Mouse (Mus musculus) ES-E14 (cell line): ENCODE measurements around the gene Olfr523. TPM values are rescaled to one million over a fixed set of nuclear protein-coding genes. Genes with fewer than 3 reads are reported as not detected.

Experiments
- DNase-seq: peaks from one replicate; pipeline ENCODE4 v3.0.0-alpha.2; 2013; ENCODE audit warnings: low read depth, low spot score
- H3K27ac ChIP-seq: 2 replicates; pipeline ENCODE4 v1.5.1; 2012; ENCODE audit warnings: low read depth, mild to moderate bottlenecking, low read length, moderate library complexity, mixed read lengths; ENCODE audit not compliant: poor library complexity, insufficient read depth, severe bottlenecking
- H3K36me3 ChIP-seq: 2 replicates; pipeline ENCODE4 v1.6.1; 2012; ENCODE audit warnings: mild to moderate bottlenecking, low read length, moderate library complexity, mixed read lengths; ENCODE audit not compliant: control insufficient read depth, poor library complexity, insufficient read depth, severe bottlenecking
- H3K4me1 ChIP-seq, 2 experiments: fragments of 150-350 bp in 1 of 2; sonication (generic) in 1 of 2; 2 replicates each; pipeline ENCODE4 v1.6.1; 2012; ENCODE audit warnings: low read length in 2 of 2, mild to moderate bottlenecking in 1 of 2, mixed read lengths in 1 of 2; ENCODE audit not compliant: control insufficient read depth in 2 of 2, insufficient read depth in 2 of 2, poor library complexity in 1 of 2
- H3K4me3 ChIP-seq, 2 experiments: fragments of 150-350 bp in 1 of 2; sonication (generic) in 1 of 2; 2 replicates each; pipeline ENCODE4 v1.5.1; 2012; ENCODE audit warnings: low read length in 2 of 2, low read depth in 1 of 2, mild to moderate bottlenecking in 1 of 2, mixed read lengths in 1 of 2; ENCODE audit not compliant: insufficient read depth in 1 of 2, poor library complexity in 1 of 2, severe bottlenecking in 1 of 2
- H3K9ac ChIP-seq: 2 replicates; pipeline ENCODE4 v1.6.1; 2012; ENCODE audit warnings: low read depth, mild to moderate bottlenecking, low read length, mixed read lengths; ENCODE audit not compliant: poor library complexity, insufficient read depth, severe bottlenecking
- H3K9me3 ChIP-seq: fragments of 150-350 bp; sonication (generic); 2 replicates; pipeline ENCODE4 v1.6.1; 2012; ENCODE audit warnings: low read depth, mild to moderate bottlenecking, low read length; ENCODE audit not compliant: control insufficient read depth, insufficient read depth
- CHD2 ChIP-seq: IDR thresholded peaks from 2 replicates; pipeline ENCODE4 v1.6.1; 2014; ENCODE audit warnings: mild to moderate bottlenecking, low read depth, low read length, inconsistent platforms
- HCFC1 ChIP-seq: IDR thresholded peaks from 2 replicates; pipeline ENCODE4 v1.6.1; 2012; ENCODE audit warnings: low read length, inconsistent platforms, borderline replicate concordance; ENCODE audit not compliant: insufficient read depth
- MAFK ChIP-seq: IDR thresholded peaks from 2 replicates; pipeline ENCODE4 v1.6.1; 2014; ENCODE audit warnings: mild to moderate bottlenecking, low read depth, low read length, inconsistent platforms; ENCODE audit not compliant: insufficient read depth
- ZC3H11A ChIP-seq: IDR thresholded peaks from 2 replicates; pipeline ENCODE4 v1.6.1; 2012; ENCODE audit warnings: low read depth, mild to moderate bottlenecking, inconsistent platforms, low read length, borderline replicate concordance
- ZNF384 ChIP-seq: IDR thresholded peaks from 2 replicates; pipeline ENCODE4 v1.6.1; 2012; ENCODE audit warnings: low read depth, low read length, inconsistent platforms
- in situ Hi-C, 2 experiments: fragments of 600-800 bp; cut with MboI; formaldehyde crosslinking; loops; one replicate each; pipeline ENCODE4 v1.15.1; 2025; ENCODE audit warnings: low sequenced_read_pairs in 2 of 2, inconsistent platforms in 1 of 2; ENCODE audit not compliant: unreplicated experiment in 2 of 2
- total RNA-seq: library from RNA; depleted of rRNA; stranded (reverse); fragments of 300-350 nt; gene quantifications from 2 replicates; pipeline ENCODE4 v1.2.3, GENCODE M21; 2012

Olfr523 gene
- total RNA-seq, 1 experiment: not detected

DNA sequence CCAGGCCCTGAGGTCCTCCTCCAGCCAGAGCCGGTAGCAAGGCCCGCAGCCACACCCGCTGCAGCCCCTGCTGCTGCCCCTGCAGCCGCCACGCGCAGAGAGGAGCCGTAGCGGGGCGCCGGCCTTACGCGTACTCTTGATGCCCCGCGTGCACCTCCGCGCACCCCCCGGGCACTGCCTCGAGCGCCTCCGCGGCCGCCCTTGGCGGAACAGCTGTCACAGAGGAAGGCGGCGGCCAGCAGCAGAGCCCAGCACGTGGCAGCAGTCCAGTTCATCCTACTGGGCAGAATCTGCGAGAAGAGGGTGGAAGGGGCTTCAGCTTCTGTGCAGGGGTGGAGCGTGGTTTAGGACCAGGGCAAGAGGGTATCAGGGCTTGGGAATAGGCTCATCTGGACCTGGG, 19.6 kb upstream of the Olfr523 start:
- no peak for DNase-seq
- peak overlapping the region; percentile 58 to 63 for H3K4me3 ChIP-seq
- no peaks in the 10 kb centered on the region for H3K9me3 ChIP-seq
- H3K36me3 ChIP-seq: peaks cover 8% of the 10 kb centered on the region; the same call in 1 of the 2 replicates
- in situ Hi-C loops: no loop called here
- peaks cover 0 to 9% of the 10 kb centered on the region in 2 experiments; a peak in 1 of 4 replicates for H3K4me1 ChIP-seq
- H3K9ac ChIP-seq: peak overlapping the region; percentile 66
- H3K27ac ChIP-seq: no peak overlapping the region
- TF ChIP-seq CHD2 (no peak), ZC3H11A (no peak), ZNF384 (no peak), HCFC1 (no peak), MAFK (no peak)

DNA sequence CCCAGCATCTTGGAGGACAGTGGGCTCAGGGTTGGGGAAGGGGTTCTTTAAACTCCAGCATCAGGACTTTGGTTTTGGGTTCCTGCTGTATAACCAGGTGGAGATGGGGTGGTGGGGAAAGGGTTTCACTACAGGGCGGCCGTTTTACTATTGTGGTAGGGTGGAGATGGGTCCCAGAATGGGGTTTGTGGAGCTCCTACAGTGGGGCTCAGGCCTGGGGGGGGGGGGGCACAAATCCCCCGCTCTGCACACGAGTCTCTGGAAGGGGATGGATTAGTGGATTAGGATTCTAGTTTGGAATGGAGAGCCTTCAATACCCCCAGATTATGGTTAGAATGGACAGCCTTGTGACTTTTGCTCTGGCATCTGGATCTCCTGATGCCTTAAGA, 19.2 kb upstream of the Olfr523 start:
- in situ Hi-C loops: no loop called here
- H3K27ac ChIP-seq: no peak overlapping the region
- no peak overlapping the region for H3K9ac ChIP-seq
- no peak for DNase-seq
- peaks cover 0 to 9% of the 10 kb centered on the region in 2 experiments; a peak in 1 of 4 replicates for H3K4me1 ChIP-seq
- TF ChIP-seq ZNF384: no peak
- no peak for TF ChIP-seq ZC3H11A
- no peak for TF ChIP-seq CHD2
- no peak for TF ChIP-seq HCFC1
- TF ChIP-seq MAFK: no peak
- H3K4me3 ChIP-seq: peak overlapping the region; percentile 58 to 63; a peak in 3 of 4 replicates
- peaks cover 8% of the 10 kb centered on the region; the same call in 1 of the 2 replicates for H3K36me3 ChIP-seq
- no peaks in the 10 kb centered on the region for H3K9me3 ChIP-seq

DNA sequence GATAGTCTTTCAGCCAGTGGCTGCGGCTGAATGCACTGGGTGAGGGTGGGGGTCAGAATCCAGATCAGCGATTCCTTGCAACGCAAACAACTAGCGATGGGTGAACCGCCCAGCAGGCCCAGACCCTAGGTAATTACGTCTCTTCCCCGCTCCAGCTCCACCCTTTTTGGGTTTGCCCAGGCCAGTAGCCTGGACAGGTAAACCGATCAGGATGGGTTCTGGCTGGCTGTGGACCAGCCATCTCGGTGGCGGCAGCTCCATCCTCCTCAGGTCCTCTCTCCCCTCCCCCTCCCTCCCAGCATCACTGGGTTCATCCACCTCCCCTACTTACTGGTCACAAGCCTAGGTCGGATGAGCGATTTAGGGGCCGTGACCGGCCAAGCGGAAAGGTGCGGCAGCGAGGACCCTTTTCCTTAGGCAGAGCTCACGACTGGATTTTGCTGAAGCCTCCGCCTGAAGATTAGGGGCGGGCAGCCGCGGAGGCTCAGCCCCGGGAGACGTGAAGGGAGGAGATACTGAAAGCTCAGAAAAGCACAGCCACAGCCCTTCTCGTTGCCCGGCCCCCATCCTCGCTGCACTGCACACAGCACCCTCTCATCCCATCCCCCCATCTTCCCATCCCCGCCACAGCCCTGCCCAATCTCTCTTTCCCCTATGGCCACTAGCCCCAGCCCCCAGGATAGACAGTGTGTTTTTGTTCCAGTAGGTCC, 18.6 kb upstream of the Olfr523 start, which contains the start of gene Sprn:
TSS of gene Sprn (minus strand) at position 660 of the 710 bp plus-strand sequence.
- TF ChIP-seq ZC3H11A: no peak
- no peak for TF ChIP-seq MAFK
- no peak for TF ChIP-seq HCFC1
- TF ChIP-seq ZNF384: no peak
- no peak for TF ChIP-seq CHD2
- in situ Hi-C loops: no loop called here
- Histone ChIP-seq H3K9ac (no peak within 1 kb of the TSS), H3K9me3 (no peaks in the 10 kb centered on the region), H3K36me3 (peaks cover 8% of the 10 kb centered on the region; the same call in 1 of the 2 replicates), H3K4me1 (peaks cover 0 to 9% of the 10 kb centered on the region in 2 experiments; a peak in 1 of 4 replicates), H3K4me3 (peak within 1 kb of the TSS; percentile 10 to 58), H3K27ac (no peak within 1 kb of the TSS)
- no peak for DNase-seq

DNA sequence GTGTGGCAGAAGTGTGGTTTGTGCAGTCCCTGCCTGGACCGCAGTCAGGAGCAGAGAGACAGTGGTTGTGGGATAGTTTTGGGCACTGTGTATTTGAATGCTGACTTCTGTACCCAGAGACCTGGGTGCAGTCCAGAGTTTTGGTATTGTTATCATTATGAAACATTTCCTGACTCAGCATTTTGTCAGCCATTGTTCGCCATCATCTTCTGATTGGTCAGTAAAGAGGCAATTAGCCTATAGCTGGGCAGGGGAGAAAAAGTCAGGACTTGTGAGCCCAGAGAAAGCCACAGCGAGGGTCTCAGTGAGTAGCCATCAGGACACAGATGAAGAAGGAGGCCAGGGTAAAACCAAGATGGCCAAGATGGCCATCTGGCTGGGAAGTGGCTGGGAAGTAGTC, 12.7 kb upstream of the Olfr523 start:
- in situ Hi-C loops: no loop called here
- no peaks in the 10 kb centered on the region for H3K36me3 ChIP-seq
- no peaks in the 10 kb centered on the region for H3K9me3 ChIP-seq
- no peak overlapping the region for H3K27ac ChIP-seq
- no peaks in the 10 kb centered on the region for H3K4me1 ChIP-seq
- no peak overlapping the region for H3K4me3 ChIP-seq
- no peak overlapping the region for H3K9ac ChIP-seq
- TF ChIP-seq MAFK: peak; percentile 80
- no peak for TF ChIP-seq ZC3H11A
- no peak for DNase-seq
